Mouse (Mus musculus): Measurements from ENCODE around the gene Sult1d1. TPM values are rescaled to one million over a fixed set of nuclear protein-coding genes. Genes with fewer than 3 reads are reported as not detected.

Sult1d1 gene
- polyA plus RNA-seq, 1 experiment from 2014 or later: 66.6 TPM

- H3K4me1 ChIP-seq (ENCODE audit: control insufficient read depth, insufficient read depth, low read length): no peaks in the 10 kb centered on the region
- no peak for ATAC-seq
- H3K27me3 ChIP-seq (replicated peaks; ENCODE audit: control insufficient read depth, insufficient read depth, low read length): no peaks in the 10 kb centered on the region
- 65% methylated on average over 4 of the region's 4 CpGs for WGBS
- no peak overlapping the region for H3K4me3 ChIP-seq (ENCODE audit: low read length)
- H3K9ac ChIP-seq (ENCODE audit: low read depth, low read length): no peak overlapping the region
- no peaks in the 10 kb centered on the region for H3K9me3 ChIP-seq (ENCODE audit: control insufficient read depth, low read length)
- H3K27ac ChIP-seq (ENCODE audit: low read length): no peak overlapping the region
- no peaks in the 10 kb centered on the region for H3K36me3 ChIP-seq (ENCODE audit: control insufficient read depth, insufficient read depth, low read length)
- no peak overlapping the region for H3K4me2 ChIP-seq (ENCODE audit: low read depth, low read length)
Observed at GRCm38 (mm10) chr5:87505776-87506458, 62.9 kb downstream of the Sult1d1 start.

Small RNAs within 50 kb of the gene (microRNA-seq; reads per million reads assigned to microRNA genes)
- gene Mir3969: 1.1 reads per million

Other genes with a start within 250 kb of the Sult1d1 start
- gene Ugt2a3, start 231.8 kb downstream of the Sult1d1 start, polyA plus RNA-seq (2015; fragmentation: Nextera tagmentation; extraction: Ambion mirVana): 4.8 and 6.1 TPM in 2 replicates
- not detected in 2 replicates for gene Ugt2b38, start 144.8 kb downstream of the Sult1d1 start, polyA plus RNA-seq (2015; fragmentation: Nextera tagmentation; extraction: Ambion mirVana)
- not detected in 2 replicates for gene Ugt2a2, start 86.8 kb downstream of the Sult1d1 start, polyA plus RNA-seq (2015; fragmentation: Nextera tagmentation; extraction: Ambion mirVana)
- gene Gm43638, start 82.2 kb downstream of the Sult1d1 start, polyA plus RNA-seq (2015; fragmentation: Nextera tagmentation; extraction: Ambion mirVana): not detected in 2 replicates
- gene Ugt2a1, start 78.2 kb downstream of the Sult1d1 start, polyA plus RNA-seq (2015; fragmentation: Nextera tagmentation; extraction: Ambion mirVana): not detected in 2 replicates
- 98.8 and 129 TPM in 2 replicates for gene Sult1b1, start 30.8 kb downstream of the Sult1d1 start, polyA plus RNA-seq (2015; fragmentation: Nextera tagmentation; extraction: Ambion mirVana)
- gene Sult1e1, start 22.6 kb upstream of the Sult1d1 start, polyA plus RNA-seq (2015; fragmentation: Nextera tagmentation; extraction: Ambion mirVana): not detected in 2 replicates
- not detected in 2 replicates for gene Csn1s1, start 97.2 kb upstream of the Sult1d1 start, polyA plus RNA-seq (2015; fragmentation: Nextera tagmentation; extraction: Ambion mirVana)
- gene Csn2, start 130.6 kb upstream of the Sult1d1 start, polyA plus RNA-seq (2015; fragmentation: Nextera tagmentation; extraction: Ambion mirVana): not detected in 2 replicates
- not detected in 2 replicates for gene Csn1s2a, start 205.5 kb upstream of the Sult1d1 start, polyA plus RNA-seq (2015; fragmentation: Nextera tagmentation; extraction: Ambion mirVana)
- gene Csn1s2b, start 239.1 kb upstream of the Sult1d1 start, polyA plus RNA-seq (2015; fragmentation: Nextera tagmentation; extraction: Ambion mirVana): not detected in 2 replicates

Measured in intestine, embryonic 16.5 days (tissue).